Mouse (Mus musculus) lung, postnatal 0 days (tissue): ENCODE data around the gene Sos2. TPM values are rescaled to one million over a fixed set of nuclear protein-coding genes. Genes with fewer than 3 reads are reported as not detected.
A peak's percentile ranks its signal among the peaks of the same experiment; 100 is the strongest.

ENCODE experiments used
- ATAC-seq: fragments of 200-750 bp; cut with Nextera tagmentation; 2 replicates; pipeline ENCODE4 v1.8.0; 2017; ENCODE audit warnings: moderate library complexity
- DNase-seq: peaks from one replicate; pipeline ENCODE4 v3.0.0-alpha.2; 2016; ENCODE audit warnings: low spot score
- H3K27ac ChIP-seq: fragments of 300-500 bp; sonication (generic); 2 replicates; pipeline ENCODE4 v1.5.1; 2014; ENCODE audit warnings: antibody characterized with exemption, mild to moderate bottlenecking, low read length, mixed read lengths
- H3K27me3 ChIP-seq: fragments of 300-500 bp; sonication (generic); replicated peaks from 2 replicates; pipeline ENCODE4 v1.6.1; 2014; ENCODE audit warnings: low read length, mixed read lengths; ENCODE audit not compliant: insufficient read depth
- H3K36me3 ChIP-seq: fragments of 300-500 bp; sonication (generic); 2 replicates; pipeline ENCODE4 v1.6.1; 2014; ENCODE audit warnings: low read length, mixed read lengths; ENCODE audit not compliant: insufficient read depth
- H3K4me1 ChIP-seq: fragments of 300-500 bp; sonication (generic); 2 replicates; pipeline ENCODE4 v1.6.1; 2014; ENCODE audit warnings: antibody characterized with exemption, low read depth, low read length, mixed read lengths; ENCODE audit not compliant: insufficient read depth
- H3K4me2 ChIP-seq: fragments of 300-500 bp; sonication (generic); replicated peaks from 2 replicates; pipeline ENCODE4 v1.6.1; 2014; ENCODE audit warnings: low read depth, mild to moderate bottlenecking, low read length, moderate library complexity, mixed read lengths
- H3K4me3 ChIP-seq: fragments of 300-500 bp; sonication (generic); 2 replicates; pipeline ENCODE4 v1.5.1; 2014; ENCODE audit warnings: low read depth, low read length
- H3K9ac ChIP-seq: fragments of 300-500 bp; sonication (generic); replicated peaks from 2 replicates; pipeline ENCODE4 v1.6.1; 2014; ENCODE audit warnings: low read depth, mild to moderate bottlenecking
- H3K9me3 ChIP-seq: fragments of 300-500 bp; sonication (generic); 2 replicates; pipeline ENCODE4 v1.6.1; 2016; ENCODE audit warnings: low read length, mixed read lengths
- CTCF ChIP-seq: IDR thresholded peaks from 2 replicates; pipeline ENCODE4 v1.5.1; 2016; ENCODE audit warnings: antibody characterized with exemption, mild to moderate bottlenecking
- EP300 ChIP-seq: IDR thresholded peaks from 2 replicates; pipeline ENCODE4 v1.6.1; 2016; ENCODE audit warnings: antibody characterized with exemption, mild to moderate bottlenecking, control low read depth
- WGBS: fragments of 180-500 bp; shearing (Covaris S2); extraction: QIAGEN DNeasy Blood & Tissue Kit; methylation state at CpG from one replicate; pipeline ENCODE4 v1.1.7; 2014; 5-methylcytosine and 5-hydroxymethylcytosine counted together
- polyA plus RNA-seq: library from polyadenylated mRNA; unstranded; fragments of >200 nt; fragmentation: Nextera tagmentation; extraction: Ambion mirVana; gene quantifications from 2 replicates; pipeline ENCODE4 v1.2.1, GENCODE M21; 2015

Sos2 gene
- polyA plus RNA-seq, 1 experiment from 2014 or later = 10.6 TPM

GRCm38 (mm10) chr12:69556221-69556861 is 125.3 kb downstream of the Sos2 start:
- DNase-seq = peak; percentile 77
- WGBS = 53% methylated on average over 6 of the region's 6 CpGs
- Histone ChIP-seq H3K4me1 (no peaks in the 10 kb centered on the region), H3K9ac (no peak overlapping the region), H3K27me3 (no peaks in the 10 kb centered on the region), H3K27ac (peak overlapping the region; percentile 48), H3K4me2 (no peak overlapping the region), H3K9me3 (no peaks in the 10 kb centered on the region), H3K36me3 (no peaks in the 10 kb centered on the region), H3K4me3 (no peak overlapping the region)
- TF ChIP-seq EP300 (peak; percentile 60), CTCF (no peak)
- ATAC-seq = peak; percentile 92

GRCm38 (mm10) chr12:69545456-69546178 is 136.0 kb downstream of the Sos2 start:
- no peaks in the 10 kb centered on the region for H3K27me3 ChIP-seq
- TF ChIP-seq EP300 (no peak), CTCF (no peak)
- DNase-seq = no peak
- H3K9ac ChIP-seq = no peak overlapping the region
- H3K36me3 ChIP-seq = no peaks in the 10 kb centered on the region
- H3K4me3 ChIP-seq = no peak overlapping the region
- H3K27ac ChIP-seq = no peak overlapping the region
- no peak overlapping the region for H3K4me2 ChIP-seq
- ATAC-seq = no peak
- H3K4me1 ChIP-seq = no peaks in the 10 kb centered on the region
- H3K9me3 ChIP-seq = no peaks in the 10 kb centered on the region
- 60% methylated on average over 13 of the region's 13 CpGs for WGBS

GRCm38 (mm10) chr12:69544994-69545393 is 136.7 kb downstream of the Sos2 start:
- Histone ChIP-seq H3K9ac (no peak overlapping the region), H3K4me2 (no peak overlapping the region)
- TF ChIP-seq CTCF = no peak
- no peak for TF ChIP-seq EP300

GRCm38 (mm10) chr12:69544562-69544961 is 137.1 kb downstream of the Sos2 start:
- DNase-seq (no peak), ATAC-seq (no peak)
- TF ChIP-seq CTCF = no peak
- H3K36me3 ChIP-seq = no peaks in the 10 kb centered on the region
- no peak overlapping the region for H3K4me3 ChIP-seq
- no peak overlapping the region for H3K27ac ChIP-seq
- no peak overlapping the region for H3K9ac ChIP-seq
- no peaks in the 10 kb centered on the region for H3K27me3 ChIP-seq
- no peaks in the 10 kb centered on the region for H3K4me1 ChIP-seq
- no peaks in the 10 kb centered on the region for H3K9me3 ChIP-seq
- 46% methylated on average over 2 of the region's 2 CpGs for WGBS
- H3K4me2 ChIP-seq = no peak overlapping the region

More at GRCm38 (mm10) chr12:69544994-69545393, 136.7 kb downstream of the Sos2 start:
- Histone ChIP-seq H3K4me1 (no peaks in the 10 kb centered on the region), H3K36me3 (no peaks in the 10 kb centered on the region), H3K27ac (no peak overlapping the region), H3K4me3 (no peak overlapping the region), H3K9me3 (no peaks in the 10 kb centered on the region), H3K27me3 (no peaks in the 10 kb centered on the region)
- WGBS = 92% methylated on average over 6 of the region's 6 CpGs
- ATAC-seq (no peak), DNase-seq (no peak)

- Histone ChIP-seq H3K9ac (no peak overlapping the region), H3K4me3 (no peak overlapping the region), H3K4me2 (no peak overlapping the region), H3K9me3 (no peaks in the 10 kb centered on the region), H3K27ac (no peak overlapping the region), H3K36me3 (no peaks in the 10 kb centered on the region), H3K4me1 (peaks cover 15% of the 10 kb centered on the region; the same call in 1 of the 2 replicates), H3K27me3 (no peaks in the 10 kb centered on the region)
- ATAC-seq (no peak), DNase-seq (no peak)
- TF ChIP-seq EP300 = no peak
- no peak for TF ChIP-seq CTCF
- 91% methylated on average over 8 of the region's 8 CpGs for WGBS
Observed at GRCm38 (mm10) chr12:69542376-69542775, 139.3 kb downstream of the Sos2 start.

GRCm38 (mm10) chr12:69541663-69542062 is 140.0 kb downstream of the Sos2 start:
- H3K27ac ChIP-seq = no peak overlapping the region
- TF ChIP-seq EP300 = no peak
- TF ChIP-seq CTCF = no peak

More at GRCm38 (mm10) chr12:69541663-69542062, 140.0 kb downstream of the Sos2 start:
- peaks cover 15% of the 10 kb centered on the region; the same call in 1 of the 2 replicates for H3K4me1 ChIP-seq
- no peak for DNase-seq
- H3K27me3 ChIP-seq = no peaks in the 10 kb centered on the region
- H3K4me3 ChIP-seq = no peak overlapping the region
- WGBS = 56% methylated on average over 8 of the region's 8 CpGs
- no peak overlapping the region for H3K4me2 ChIP-seq
- no peak for ATAC-seq
- H3K9ac ChIP-seq = no peak overlapping the region
- no peaks in the 10 kb centered on the region for H3K36me3 ChIP-seq
- no peaks in the 10 kb centered on the region for H3K9me3 ChIP-seq
